Mouse (Mus musculus) cerebellum, adult 18-20 months (tissue): ENCODE data around the gene Ccn5.
A peak's percentile ranks its signal among the peaks of the same experiment; 100 is the strongest.

ENCODE experiments used
- DNase-seq, 2 experiments: peaks; one replicate each; pipeline ENCODE4 v3.0.0; 2021

Gene Ccn5

GRCm38 (mm10) chr2:163853461-163853901 lies 32.8 kb downstream of the Ccn5 start, which contains the start of gene Kcnk15:
Gene Kcnk15 (plus strand): TSS chr2:163853651.
- DNase-seq, result peak; percentile 38 to 48

- no peak for DNase-seq
These were observed 36.6 kb downstream of the Ccn5 start for GRCm38 (mm10) chr2:163857233-163857632.

- DNase-seq, result peak; percentile 53 to 84
These were observed 37.7 kb downstream of the Ccn5 start for GRCm38 (mm10) chr2:163858254-163858947.

- DNase-seq, result peak; percentile 61 to 65
These were observed 44.6 kb downstream of the Ccn5 start for GRCm38 (mm10) chr2:163865311-163865710.

- no peak for DNase-seq
These were observed 45.4 kb downstream of the Ccn5 start for GRCm38 (mm10) chr2:163866061-163866460.

- DNase-seq, result peak in 1 of 2 experiments; percentile 28
These were observed 49.1 kb downstream of the Ccn5 start for GRCm38 (mm10) chr2:163869783-163870182.

GRCm38 (mm10) chr2:163871266-163871665 lies 50.6 kb downstream of the Ccn5 start:
- DNase-seq, result no peak

GRCm38 (mm10) chr2:163871906-163872305 lies 51.2 kb downstream of the Ccn5 start:
- no peak for DNase-seq

GRCm38 (mm10) chr2:163874877-163875276 lies 54.2 kb downstream of the Ccn5 start:
- DNase-seq, result no peak

- DNase-seq, result no peak
These were observed 54.8 kb downstream of the Ccn5 start for GRCm38 (mm10) chr2:163875484-163875883.

GRCm38 (mm10) chr2:163876830-163877498 lies 56.3 kb downstream of the Ccn5 start:
- no peak for DNase-seq

- DNase-seq, result peak; percentile 79 to 80
These were observed 60.2 kb downstream of the Ccn5 start for GRCm38 (mm10) chr2:163880891-163881290.
